Mouse (Mus musculus) splenic B cell, adult 2 months (primary cell): ENCODE measurements around the gene Ubxn1.

Source experiments
- DNase-seq: peaks from one replicate; pipeline ENCODE4 v3.0.0-alpha.2; 2011; ENCODE audit warnings: low read depth, low spot score
- H3K27me3 ChIP-seq: 2 replicates; pipeline ENCODE4 v1.6.1; 2012; ENCODE audit warnings: mild to moderate bottlenecking, low read length, moderate library complexity, mixed read lengths; ENCODE audit not compliant: control insufficient read depth, poor library complexity, insufficient read depth, severe bottlenecking
- H3K36me3 ChIP-seq: 2 replicates; pipeline ENCODE4 v1.6.1; 2012; ENCODE audit warnings: mild to moderate bottlenecking, low read length, moderate library complexity, mixed read lengths; ENCODE audit not compliant: control insufficient read depth, poor library complexity, insufficient read depth, severe bottlenecking

Gene Ubxn1

GRCm38 (mm10) chr19:8903412-8903811 lies 32.1 kb downstream of the Ubxn1 start:
- no peak for DNase-seq
- Histone ChIP-seq H3K27me3 (no peaks in the 10 kb centered on the region), H3K36me3 (peaks cover 16% of the 10 kb centered on the region)

- H3K36me3 ChIP-seq, result peaks cover 30% of the 10 kb centered on the region
- H3K27me3 ChIP-seq, result no peaks in the 10 kb centered on the region
- no peak for DNase-seq
Measured at GRCm38 (mm10) chr19:8908531-8908930, 37.2 kb downstream of the Ubxn1 start.

GRCm38 (mm10) chr19:8911810-8912209 lies 40.5 kb downstream of the Ubxn1 start:
- H3K27me3 ChIP-seq, result no peaks in the 10 kb centered on the region
- peaks cover 34% of the 10 kb centered on the region for H3K36me3 ChIP-seq
- DNase-seq, result no peak

GRCm38 (mm10) chr19:8914212-8914611 lies 42.9 kb downstream of the Ubxn1 start:
- DNase-seq, result no peak
- Histone ChIP-seq H3K36me3 (peaks cover 23% of the 10 kb centered on the region), H3K27me3 (no peaks in the 10 kb centered on the region)

- H3K36me3 ChIP-seq, result peaks cover 9% of the 10 kb centered on the region
- peak; percentile 37 for DNase-seq
- no peaks in the 10 kb centered on the region for H3K27me3 ChIP-seq
Measured at GRCm38 (mm10) chr19:8919000-8919399, 47.7 kb downstream of the Ubxn1 start.

- H3K27me3 ChIP-seq, result no peaks in the 10 kb centered on the region
- peaks cover 3% of the 10 kb centered on the region for H3K36me3 ChIP-seq
- no peak for DNase-seq
Measured at GRCm38 (mm10) chr19:8919684-8920072, 48.4 kb downstream of the Ubxn1 start.

- Histone ChIP-seq H3K36me3 (peaks cover 3% of the 10 kb centered on the region), H3K27me3 (no peaks in the 10 kb centered on the region)
- peak; percentile 76 for DNase-seq
Measured at GRCm38 (mm10) chr19:8920073-8920736, 48.9 kb downstream of the Ubxn1 start, which contains the start of gene B3gat3. Gene B3gat3, plus strand, starts transcription at chr19:8920374.

GRCm38 (mm10) chr19:8920836-8921291 lies 49.6 kb downstream of the Ubxn1 start:
- H3K36me3 ChIP-seq, result peaks cover 3% of the 10 kb centered on the region
- peak; percentile 51 for DNase-seq

GRCm38 (mm10) chr19:8921741-8922140 lies 50.4 kb downstream of the Ubxn1 start:
- no peak for DNase-seq

More at GRCm38 (mm10) chr19:8920836-8921291, 49.6 kb downstream of the Ubxn1 start:
- no peaks in the 10 kb centered on the region for H3K27me3 ChIP-seq

More at GRCm38 (mm10) chr19:8921741-8922140, 50.4 kb downstream of the Ubxn1 start:
- H3K36me3 ChIP-seq, result peaks cover 1% of the 10 kb centered on the region
- H3K27me3 ChIP-seq, result no peaks in the 10 kb centered on the region
